Mouse (Mus musculus) heart, embryonic 14.5 days (tissue): ENCODE data around the gene Abcc4. TPM values are rescaled to one million over a fixed set of nuclear protein-coding genes. Genes with fewer than 3 reads are reported as not detected.
"Not testable (repeated sequence)": the region's sequence is repeated elsewhere in the genome, so short reads cannot be mapped to it uniquely, and the experiment has no call there.

ENCODE experiments used
- ATAC-seq: fragments of 200-750 bp; cut with Nextera tagmentation; 2 replicates; pipeline ENCODE4 v1.8.0; 2017; ENCODE audit warnings: low read depth, moderate TSS enrichment; ENCODE audit not compliant: insufficient number of reproducible peaks, insufficient read depth, low FRiP score
- H3K27ac ChIP-seq, 2 experiments: fragments of 200-500 bp in 1 of 2; fragments of 300-500 bp in 1 of 2; sonication (generic) in 1 of 2; replicated peaks in 1 of 2; 2 replicates each; pipeline ENCODE4 v1.5.1; 2012 to 2014; ENCODE audit warnings: low read depth in 2 of 2, low read length in 2 of 2, control low read depth in 1 of 2, mild to moderate bottlenecking in 1 of 2, mixed read lengths in 1 of 2; ENCODE audit not compliant: control insufficient read depth in 1 of 2, insufficient read depth in 1 of 2
- H3K27me3 ChIP-seq: fragments of 300-500 bp; sonication (generic); 2 replicates; pipeline ENCODE4 v1.6.1; 2014; ENCODE audit warnings: mild to moderate bottlenecking, low read length, control low read depth; ENCODE audit not compliant: control insufficient read depth, insufficient read depth
- H3K36me3 ChIP-seq: fragments of 300-500 bp; sonication (generic); 2 replicates; pipeline ENCODE4 v1.6.1; 2014; ENCODE audit warnings: mild to moderate bottlenecking, control low read depth, low read length, mixed read lengths; ENCODE audit not compliant: control insufficient read depth, insufficient read depth
- H3K4me1 ChIP-seq, 2 experiments: fragments of 200-500 bp in 1 of 2; fragments of 300-500 bp in 1 of 2; sonication (generic) in 1 of 2; 2 replicates each; pipeline ENCODE4 v1.6.1; 2012 to 2014; ENCODE audit warnings: low read length in 2 of 2, control low read depth in 1 of 2, mixed read lengths in 1 of 2; ENCODE audit not compliant: control insufficient read depth in 2 of 2, insufficient read depth in 2 of 2
- H3K4me2 ChIP-seq: fragments of 300-500 bp; sonication (generic); 2 replicates; pipeline ENCODE4 v1.6.1; 2014; ENCODE audit warnings: mild to moderate bottlenecking, low read length
- H3K4me3 ChIP-seq, 2 experiments: fragments of 200-500 bp in 1 of 2; fragments of 300-500 bp in 1 of 2; sonication (generic) in 1 of 2; 2 replicates each; pipeline ENCODE4 v1.5.1; 2012 to 2014; ENCODE audit warnings: low read length in 2 of 2, mild to moderate bottlenecking in 2 of 2, control low read depth in 1 of 2, low read depth in 1 of 2, moderate library complexity in 1 of 2; ENCODE audit not compliant: control insufficient read depth in 1 of 2, insufficient read depth in 1 of 2
- H3K9ac ChIP-seq: fragments of 300-500 bp; sonication (generic); 2 replicates; pipeline ENCODE4 v1.6.1; 2014; ENCODE audit warnings: mild to moderate bottlenecking, low read length
- H3K9me3 ChIP-seq: fragments of 300-500 bp; sonication (generic); 2 replicates; pipeline ENCODE4 v1.6.1; 2016; ENCODE audit warnings: low read length, control low read depth; ENCODE audit not compliant: control insufficient read depth
- WGBS: fragments of 180-500 bp; shearing (Covaris S2); extraction: QIAGEN DNeasy Blood & Tissue Kit; methylation state at CpG from one replicate; pipeline ENCODE4 v1.1.7; 2014; 5-methylcytosine and 5-hydroxymethylcytosine counted together
- polyA plus RNA-seq: library from polyadenylated mRNA; unstranded; fragments of >200 nt; fragmentation: Nextera tagmentation; extraction: Ambion mirVana; gene quantifications from 2 replicates; pipeline ENCODE4 v1.2.1, GENCODE M21; 2014

The Abcc4 gene
- polyA plus RNA-seq, 1 experiment from 2014 or later = 1.8 TPM

- no peak overlapping the region for H3K4me2 ChIP-seq
- ATAC-seq = no peak
- no peak overlapping the region for H3K9ac ChIP-seq
- H3K4me3 ChIP-seq = no peak overlapping the region
- no peak overlapping the region for H3K27ac ChIP-seq
- WGBS = 47% methylated on average over 13 of the region's 13 CpGs
- no peaks in the 10 kb centered on the region for H3K9me3 ChIP-seq
- H3K4me1 ChIP-seq = no peaks in the 10 kb centered on the region; a peak in 1 of 4 replicates
- no peaks in the 10 kb centered on the region for H3K36me3 ChIP-seq
- H3K27me3 ChIP-seq = no peaks in the 10 kb centered on the region
These were observed 29.6 kb downstream of the Abcc4 start for GRCm38 (mm10) chr14:118676308-118676994.

DNA sequence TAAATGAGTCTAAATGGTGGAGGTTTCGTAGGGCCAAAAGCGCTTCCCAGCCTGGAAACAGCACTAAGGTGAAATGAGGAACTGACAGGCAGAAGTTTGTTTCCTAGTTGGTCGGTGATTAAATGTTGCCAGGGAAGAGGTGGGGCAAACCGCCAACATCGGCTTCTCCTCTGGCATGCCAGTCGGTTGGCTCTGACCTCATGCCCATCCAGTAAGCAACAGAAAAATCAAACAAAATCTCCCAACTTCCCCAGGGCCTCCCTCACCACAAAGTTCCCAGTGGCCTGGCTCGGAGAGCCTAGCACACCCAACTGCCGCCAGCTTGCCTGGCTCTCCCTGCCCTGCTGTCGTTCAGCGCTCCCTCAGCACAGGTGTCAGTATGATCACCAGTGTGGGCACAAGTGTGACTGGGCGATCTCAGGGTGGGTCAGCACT, 31.3 kb downstream of the Abcc4 start:
- Histone ChIP-seq H3K4me3 (no peak overlapping the region), H3K27ac (no peak overlapping the region), H3K9me3 (no peaks in the 10 kb centered on the region), H3K36me3 (no peaks in the 10 kb centered on the region), H3K4me1 (no peaks in the 10 kb centered on the region), H3K9ac (no peak overlapping the region), H3K27me3 (no peaks in the 10 kb centered on the region), H3K4me2 (no peak overlapping the region)
- 79% methylated on average over 11 of the region's 11 CpGs for WGBS
- no peak for ATAC-seq

DNA sequence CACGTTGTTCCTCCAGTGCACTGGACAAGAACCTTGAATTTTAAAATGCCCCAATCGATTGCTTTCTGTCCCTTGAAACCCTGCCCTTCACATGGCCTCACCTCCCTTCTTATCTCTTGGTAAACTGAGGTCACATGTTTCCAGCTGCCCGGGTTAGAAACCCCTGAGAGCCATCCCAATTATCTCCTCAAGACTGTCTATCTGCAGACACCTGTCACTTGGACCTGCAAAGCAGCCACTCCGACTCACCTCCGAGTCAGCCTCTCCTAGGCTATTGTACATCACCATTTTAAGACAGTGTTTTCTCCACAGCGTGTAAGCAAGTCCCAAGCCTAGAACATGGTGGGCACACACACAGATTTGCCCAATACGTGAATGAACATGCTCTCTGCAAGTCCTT, 31.8 kb downstream of the Abcc4 start:
- 66% methylated on average over 7 of the region's 7 CpGs for WGBS
- Histone ChIP-seq H3K4me2 (no peak overlapping the region), H3K4me1 (no peaks in the 10 kb centered on the region), H3K36me3 (no peaks in the 10 kb centered on the region), H3K9me3 (no peaks in the 10 kb centered on the region), H3K4me3 (no peak overlapping the region), H3K27ac (no peak overlapping the region), H3K9ac (no peak overlapping the region), H3K27me3 (no peaks in the 10 kb centered on the region)
- ATAC-seq = no peak

DNA sequence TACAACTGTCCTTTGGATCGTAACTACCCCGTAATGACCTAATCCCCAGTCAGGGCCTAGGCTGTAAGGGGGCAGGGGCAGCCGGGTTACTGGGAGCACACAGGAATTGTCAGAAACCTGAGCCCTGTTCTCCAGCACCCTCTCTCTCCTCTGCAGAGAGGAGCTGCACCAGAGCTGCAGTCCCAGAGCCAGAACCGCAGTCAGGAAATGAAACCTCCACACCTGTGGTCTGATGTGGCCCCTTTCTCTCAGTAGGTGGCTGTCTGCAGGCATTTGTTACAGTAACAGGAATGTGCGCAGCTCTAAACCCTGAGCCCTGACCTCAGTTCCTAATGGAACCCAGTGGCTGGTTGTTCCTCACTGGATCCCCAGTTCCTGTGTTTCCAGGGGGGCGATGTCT, 32.5 kb downstream of the Abcc4 start:
- Histone ChIP-seq H3K9ac (no peak overlapping the region), H3K4me1 (no peaks in the 10 kb centered on the region), H3K27me3 (no peaks in the 10 kb centered on the region), H3K9me3 (no peaks in the 10 kb centered on the region), H3K27ac (no peak overlapping the region), H3K4me3 (no peak overlapping the region), H3K4me2 (no peak overlapping the region), H3K36me3 (no peaks in the 10 kb centered on the region)
- 76% methylated on average over 6 of the region's 6 CpGs for WGBS
- no peak for ATAC-seq

DNA sequence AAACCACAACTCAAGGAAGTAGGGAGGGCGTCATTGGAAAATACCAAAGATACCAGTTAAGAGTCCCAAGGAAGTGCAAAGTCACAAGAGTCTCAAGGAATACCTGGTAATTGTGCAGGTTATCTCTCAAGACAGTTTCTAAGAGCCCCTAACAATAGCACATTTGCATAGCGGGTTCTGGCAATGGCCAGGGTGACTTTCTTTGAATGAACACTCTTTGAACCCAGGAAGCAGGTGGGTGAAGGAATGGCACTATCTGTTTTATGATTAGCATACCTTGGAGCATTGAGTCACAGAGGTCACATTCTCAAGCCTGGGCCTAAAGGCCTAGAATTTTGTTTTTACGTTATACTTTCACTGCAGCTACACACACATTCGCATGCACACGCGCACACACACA, 33.1 kb downstream of the Abcc4 start:
- not testable (repeated sequence) for ATAC-seq, H3K36me3 ChIP-seq, H3K27ac ChIP-seq, H3K4me2 ChIP-seq, H3K9me3 ChIP-seq, H3K9ac ChIP-seq, H3K4me3 ChIP-seq, H3K4me1 ChIP-seq, H3K27me3 ChIP-seq
- WGBS = 90% methylated on average over 6 of the region's 6 CpGs

GRCm38 (mm10) chr14:118667499-118667898, 38.5 kb downstream of the Abcc4 start:
- Histone ChIP-seq H3K4me2 (no peak overlapping the region), H3K27me3 (no peaks in the 10 kb centered on the region), H3K4me3 (no peak overlapping the region), H3K4me1 (no peaks in the 10 kb centered on the region), H3K9me3 (no peaks in the 10 kb centered on the region), H3K27ac (no peak overlapping the region), H3K36me3 (no peaks in the 10 kb centered on the region), H3K9ac (no peak overlapping the region)
- no peak for ATAC-seq
- 65% methylated on average over 6 of the region's 6 CpGs for WGBS

- no peaks in the 10 kb centered on the region for H3K36me3 ChIP-seq
- H3K27me3 ChIP-seq = no peaks in the 10 kb centered on the region
- no peaks in the 10 kb centered on the region for H3K9me3 ChIP-seq
- no peak for ATAC-seq
- no peak overlapping the region for H3K4me2 ChIP-seq
- H3K9ac ChIP-seq = no peak overlapping the region
- no peak overlapping the region for H3K27ac ChIP-seq
- WGBS = 80% methylated on average over 7 of the region's 7 CpGs
- no peak overlapping the region for H3K4me3 ChIP-seq
- H3K4me1 ChIP-seq = no peaks in the 10 kb centered on the region; a peak in 1 of 4 replicates
These were observed 41.4 kb downstream of the Abcc4 start for GRCm38 (mm10) chr14:118664661-118665060.
